Mouse (Mus musculus) ES-E14 (cell line): ENCODE measurements at regions not wholly inside any gene's neighbourhood (a gene's known extent, or its start where the extent isn't known, plus 50 kb on each side); places are given as distances from the start of the nearest gene placed in this dataset.
"Not testable (repeated sequence)": the region's sequence is repeated elsewhere in the genome, so short reads cannot be mapped to it uniquely, and the experiment has no call there.

Source experiments
- DNase-seq: peaks from one replicate; pipeline ENCODE4 v3.0.0-alpha.2; 2013; ENCODE audit warnings: low read depth, low spot score
- H3K27ac ChIP-seq: 2 replicates; pipeline ENCODE4 v1.5.1; 2012; ENCODE audit warnings: low read depth, mild to moderate bottlenecking, low read length, moderate library complexity, mixed read lengths; ENCODE audit not compliant: poor library complexity, insufficient read depth, severe bottlenecking
- H3K36me3 ChIP-seq: 2 replicates; pipeline ENCODE4 v1.6.1; 2012; ENCODE audit warnings: mild to moderate bottlenecking, low read length, moderate library complexity, mixed read lengths; ENCODE audit not compliant: control insufficient read depth, poor library complexity, insufficient read depth, severe bottlenecking
- H3K4me1 ChIP-seq, 2 experiments: fragments of 150-350 bp in 1 of 2; sonication (generic) in 1 of 2; 2 replicates each; pipeline ENCODE4 v1.6.1; 2012; ENCODE audit warnings: low read length in 2 of 2, mild to moderate bottlenecking in 1 of 2, mixed read lengths in 1 of 2; ENCODE audit not compliant: control insufficient read depth in 2 of 2, insufficient read depth in 2 of 2, poor library complexity in 1 of 2
- H3K4me3 ChIP-seq, 2 experiments: fragments of 150-350 bp in 1 of 2; sonication (generic) in 1 of 2; 2 replicates each; pipeline ENCODE4 v1.5.1; 2012; ENCODE audit warnings: low read length in 2 of 2, low read depth in 1 of 2, mild to moderate bottlenecking in 1 of 2, mixed read lengths in 1 of 2; ENCODE audit not compliant: insufficient read depth in 1 of 2, poor library complexity in 1 of 2, severe bottlenecking in 1 of 2
- H3K9ac ChIP-seq: 2 replicates; pipeline ENCODE4 v1.6.1; 2012; ENCODE audit warnings: low read depth, mild to moderate bottlenecking, low read length, mixed read lengths; ENCODE audit not compliant: poor library complexity, insufficient read depth, severe bottlenecking
- H3K9me3 ChIP-seq: fragments of 150-350 bp; sonication (generic); 2 replicates; pipeline ENCODE4 v1.6.1; 2012; ENCODE audit warnings: low read depth, mild to moderate bottlenecking, low read length; ENCODE audit not compliant: control insufficient read depth, insufficient read depth
- CHD2 ChIP-seq: IDR thresholded peaks from 2 replicates; pipeline ENCODE4 v1.6.1; 2014; ENCODE audit warnings: mild to moderate bottlenecking, low read depth, low read length, inconsistent platforms
- HCFC1 ChIP-seq: IDR thresholded peaks from 2 replicates; pipeline ENCODE4 v1.6.1; 2012; ENCODE audit warnings: low read length, inconsistent platforms, borderline replicate concordance; ENCODE audit not compliant: insufficient read depth
- MAFK ChIP-seq: IDR thresholded peaks from 2 replicates; pipeline ENCODE4 v1.6.1; 2014; ENCODE audit warnings: mild to moderate bottlenecking, low read depth, low read length, inconsistent platforms; ENCODE audit not compliant: insufficient read depth
- ZC3H11A ChIP-seq: IDR thresholded peaks from 2 replicates; pipeline ENCODE4 v1.6.1; 2012; ENCODE audit warnings: low read depth, mild to moderate bottlenecking, inconsistent platforms, low read length, borderline replicate concordance
- ZNF384 ChIP-seq: IDR thresholded peaks from 2 replicates; pipeline ENCODE4 v1.6.1; 2012; ENCODE audit warnings: low read depth, low read length, inconsistent platforms
- in situ Hi-C, 2 experiments: fragments of 600-800 bp; cut with MboI; formaldehyde crosslinking; loops; one replicate each; pipeline ENCODE4 v1.15.1; 2025; ENCODE audit warnings: low sequenced_read_pairs in 2 of 2, inconsistent platforms in 1 of 2; ENCODE audit not compliant: unreplicated experiment in 2 of 2

DNA sequence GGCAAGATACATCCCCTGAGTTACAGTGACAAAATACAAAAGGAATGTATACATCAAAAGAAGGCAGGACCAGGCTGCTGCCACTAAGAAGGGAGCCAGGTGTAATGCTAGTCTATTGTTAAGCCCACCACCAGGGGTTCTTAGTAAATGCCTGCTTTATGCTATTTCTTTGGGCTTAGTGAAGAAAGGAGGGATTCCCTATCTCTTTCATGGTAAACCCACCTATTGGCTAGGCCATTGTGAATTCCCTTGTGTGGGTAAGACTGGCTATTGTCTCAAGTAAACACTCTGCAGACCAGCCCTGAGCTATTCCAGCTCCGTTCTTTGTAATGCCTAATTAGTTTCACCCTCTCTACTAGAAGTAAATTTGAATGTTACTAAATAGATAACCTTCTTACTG is 716.6 kb upstream of the 1700015G11Rik start:
- in situ Hi-C loops, result loop anchor here in 1 of 2 experiments (5.0 kb wide), 1 partner anchor 835 kb away; no protein-coding TSS in a partner anchor
- H3K4me1 ChIP-seq, result peaks cover 0 to 12% of the 10 kb centered on the region in 2 experiments; a peak in 2 of 4 replicates
- H3K27ac ChIP-seq, H3K9me3 ChIP-seq, H3K9ac ChIP-seq, H3K4me3 ChIP-seq, DNase-seq, H3K36me3 ChIP-seq: not testable (repeated sequence)

DNA sequence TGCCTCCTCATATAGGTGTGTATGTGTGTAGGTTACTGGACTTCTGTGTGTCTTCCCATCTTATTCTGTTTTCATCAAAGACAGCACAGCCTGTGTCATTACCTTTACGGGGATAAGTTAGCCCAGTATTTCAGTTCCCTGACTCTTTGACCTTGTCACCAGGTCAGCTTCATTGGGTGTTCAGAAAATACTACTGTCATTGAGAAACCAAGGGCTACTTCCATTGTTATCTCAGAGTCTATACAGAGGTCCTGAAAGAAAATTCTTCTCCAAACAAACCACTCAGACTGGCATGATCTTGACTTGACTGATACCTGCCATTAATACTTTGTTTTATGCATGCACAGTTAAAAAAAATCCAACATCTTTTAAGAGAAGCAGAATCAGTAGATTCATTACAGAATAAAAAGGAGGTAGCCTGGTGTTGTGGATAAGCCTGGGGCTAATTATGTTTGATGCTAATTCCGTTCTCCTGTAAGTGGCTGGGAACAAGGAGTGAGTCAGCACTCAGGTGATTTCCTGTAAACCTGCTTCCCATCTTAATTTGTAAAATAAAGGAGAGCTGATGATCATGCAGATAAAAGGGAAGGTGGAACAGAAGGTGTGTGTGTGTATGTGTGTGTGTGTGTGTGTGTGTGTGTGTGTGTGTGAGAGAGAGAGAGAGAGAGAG is 710.8 kb upstream of the 1700015G11Rik start:
- peaks cover 3% of the 10 kb centered on the region; the same call in 1 of the 2 replicates for H3K36me3 ChIP-seq
- peaks cover 0 to 5% of the 10 kb centered on the region in 2 experiments; a peak in 1 of 4 replicates for H3K4me1 ChIP-seq
- H3K27ac ChIP-seq, result no peak overlapping the region; the same call in 1 of the 2 replicates
- no peak for DNase-seq
- no peak overlapping the region for H3K9ac ChIP-seq
- no peaks in the 10 kb centered on the region for H3K9me3 ChIP-seq
- TF ChIP-seq ZC3H11A, result no peak
- TF ChIP-seq MAFK, result peak; percentile 50; the same call in 1 of the 2 replicates
- in situ Hi-C loops, result no loop called here
- H3K4me3 ChIP-seq, result no peak overlapping the region

DNA sequence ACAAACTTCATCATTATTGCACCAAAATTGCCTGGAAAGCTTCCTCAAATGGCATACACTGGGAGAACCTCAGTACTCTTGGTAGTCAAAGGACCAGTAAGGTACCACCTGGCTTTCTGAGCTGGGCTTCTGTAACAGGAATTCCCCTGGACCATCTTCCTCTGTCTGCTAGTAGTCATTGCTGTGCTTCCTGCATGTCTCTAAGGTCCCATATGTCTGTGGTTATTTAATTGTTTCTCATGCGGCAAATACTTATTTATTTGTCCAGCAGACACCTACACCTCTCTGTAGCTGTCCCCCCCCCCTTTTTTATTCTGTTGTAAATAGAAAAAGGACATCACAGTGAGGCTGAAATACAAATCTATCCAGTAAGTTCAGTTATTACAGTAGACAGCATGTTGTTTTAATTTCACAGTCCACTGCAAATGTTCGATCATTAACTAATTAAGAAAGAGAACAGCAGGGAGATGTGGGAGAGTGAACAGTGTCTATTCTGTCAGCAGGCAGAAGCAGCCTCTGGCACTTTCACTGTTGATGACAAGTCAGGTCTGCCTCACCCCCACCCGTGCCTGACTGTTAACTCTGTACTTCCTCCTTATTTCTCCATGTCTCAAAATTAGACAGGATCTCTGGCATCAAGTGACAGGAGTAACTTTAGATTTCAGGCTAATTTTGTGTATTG is 687.1 kb upstream of the 1700015G11Rik start:
- Histone ChIP-seq H3K36me3 (no peaks in the 10 kb centered on the region), H3K27ac (no peak overlapping the region), H3K9ac (no peak overlapping the region), H3K9me3 (no peaks in the 10 kb centered on the region), H3K4me3 (no peak overlapping the region), H3K4me1 (no peaks in the 10 kb centered on the region)
- in situ Hi-C loops, result no loop called here
- DNase-seq, result no peak
- TF ChIP-seq ZNF384, result no peak
- no peak for TF ChIP-seq ZC3H11A
- no peak for TF ChIP-seq CHD2
- no peak for TF ChIP-seq MAFK
- no peak for TF ChIP-seq HCFC1

DNA sequence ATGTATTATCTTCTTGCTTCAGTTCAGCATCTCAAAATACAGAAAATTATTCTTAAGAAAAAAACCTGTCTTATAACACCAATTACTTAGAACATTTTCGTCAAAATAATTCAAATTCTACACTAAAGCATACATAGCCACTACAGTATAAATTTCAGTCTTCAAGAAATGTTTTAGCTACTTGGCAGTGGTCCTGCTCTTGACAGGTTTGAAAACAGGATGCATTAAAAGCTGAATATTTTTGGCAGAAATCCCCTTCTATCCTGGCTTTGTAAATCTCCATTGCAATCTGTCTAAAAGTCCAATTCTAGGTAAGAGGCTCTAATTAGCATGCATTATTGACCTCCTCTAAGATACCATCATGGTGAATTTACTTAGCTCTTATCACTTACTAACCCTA is 652.8 kb upstream of the 1700015G11Rik start:
- no peaks in the 10 kb centered on the region for H3K9me3 ChIP-seq
- TF ChIP-seq HCFC1, result no peak
- no peak for TF ChIP-seq CHD2
- H3K27ac ChIP-seq, result no peak overlapping the region
- in situ Hi-C loops, result no loop called here
- no peak overlapping the region for H3K9ac ChIP-seq
- H3K36me3 ChIP-seq, result no peaks in the 10 kb centered on the region
- H3K4me3 ChIP-seq, result no peak overlapping the region
- no peak for DNase-seq
- H3K4me1 ChIP-seq, result no peaks in the 10 kb centered on the region
